Mouse (Mus musculus) thymus, adult 18-20 months (tissue): ENCODE data around the gene Fads6.

ENCODE experiments used
- DNase-seq, 2 experiments: peaks; one replicate each; pipeline ENCODE4 v3.0.0; 2022; ENCODE audit warnings: mixed read lengths in 2 of 2

Fads6 gene

DNA sequence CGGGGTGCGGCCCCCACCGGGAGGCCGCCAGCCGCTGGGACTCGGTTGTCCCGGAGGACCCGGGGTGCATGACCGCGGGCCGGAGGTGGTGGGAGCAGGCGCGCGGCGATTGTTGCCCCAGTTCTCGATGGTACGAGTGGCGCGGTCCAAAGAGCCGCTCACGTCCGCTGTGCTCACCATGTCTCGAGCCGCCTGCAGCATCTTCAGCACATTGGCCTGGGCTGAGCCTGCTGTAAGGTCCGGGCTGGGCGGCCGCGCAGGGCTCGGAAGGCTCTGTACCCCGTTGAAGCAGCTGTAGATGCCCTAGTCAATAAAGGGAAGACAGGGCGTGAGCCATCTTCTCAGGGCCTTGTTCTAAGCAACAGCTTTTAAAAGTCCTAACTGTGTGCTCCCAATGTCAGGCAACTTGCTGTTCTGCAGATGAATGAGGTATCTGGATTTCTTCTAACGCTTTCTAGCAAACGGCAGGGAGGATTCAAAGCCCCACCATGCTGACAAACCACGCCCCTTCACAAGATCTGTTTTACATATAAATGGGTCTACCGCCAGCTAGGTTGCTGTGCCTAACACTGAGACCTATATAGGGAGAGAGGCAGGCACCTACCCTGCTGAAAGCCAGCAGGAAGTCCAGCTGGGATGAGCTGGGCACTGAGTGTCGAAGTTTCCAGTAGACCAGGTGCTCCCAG, 46.9 kb downstream of the Fads6 start:
- DNase-seq, result no peak

DNA sequence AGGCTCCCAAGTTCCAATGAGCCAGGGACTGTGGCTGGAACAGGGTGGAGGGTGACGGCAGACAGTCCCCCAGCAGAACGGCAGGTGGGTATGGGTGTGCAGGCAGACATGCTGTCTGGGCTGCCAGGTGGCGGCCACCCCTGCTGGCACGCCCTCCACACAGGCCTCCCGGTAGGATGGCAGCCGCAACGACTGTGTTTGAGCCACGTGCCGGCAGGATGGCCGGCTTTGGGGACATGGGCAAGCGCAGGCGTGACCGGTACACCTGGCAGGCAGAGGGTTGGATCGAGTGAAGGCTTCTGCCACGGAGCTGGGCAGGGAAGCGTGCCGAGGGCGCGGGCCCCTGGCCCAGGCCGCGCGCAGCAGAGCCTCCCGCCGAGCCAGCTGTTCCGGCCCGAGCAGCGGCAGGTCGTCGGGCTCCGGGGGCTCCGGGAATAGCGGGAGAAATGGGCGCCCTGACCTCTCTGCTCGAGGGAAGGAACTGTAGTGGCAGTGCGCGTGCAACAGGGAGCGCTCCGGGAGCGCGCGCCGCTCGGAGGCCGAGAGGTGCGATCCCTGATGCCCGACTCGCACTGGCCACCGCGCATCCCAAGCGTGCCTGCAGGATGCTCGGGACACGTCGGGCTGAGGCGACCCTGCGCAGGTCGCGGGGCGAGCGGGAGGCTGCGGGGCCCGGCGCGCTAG, 47.6 kb downstream of the Fads6 start:
- no peak for DNase-seq

DNA sequence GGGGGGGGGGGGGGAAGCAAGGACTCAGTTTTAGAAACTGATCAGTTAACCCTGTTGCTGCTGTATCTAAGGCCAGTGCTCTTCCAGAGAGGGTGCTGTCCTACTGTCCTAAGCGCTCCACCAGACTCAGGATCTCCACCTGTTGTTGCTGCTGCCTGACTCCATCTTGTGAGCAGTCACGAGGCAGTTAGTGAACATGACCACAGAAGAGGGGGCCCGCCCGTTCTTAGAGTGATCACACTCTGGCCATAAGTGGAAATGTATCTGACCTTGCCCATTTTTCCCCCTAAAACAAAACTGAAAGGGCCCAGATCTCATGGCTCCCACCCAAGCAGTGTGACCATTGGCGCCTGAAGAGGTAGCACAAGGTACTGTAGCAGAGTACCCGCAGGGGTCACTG, 49.5 kb downstream of the Fads6 start:
- no peak for DNase-seq

DNA sequence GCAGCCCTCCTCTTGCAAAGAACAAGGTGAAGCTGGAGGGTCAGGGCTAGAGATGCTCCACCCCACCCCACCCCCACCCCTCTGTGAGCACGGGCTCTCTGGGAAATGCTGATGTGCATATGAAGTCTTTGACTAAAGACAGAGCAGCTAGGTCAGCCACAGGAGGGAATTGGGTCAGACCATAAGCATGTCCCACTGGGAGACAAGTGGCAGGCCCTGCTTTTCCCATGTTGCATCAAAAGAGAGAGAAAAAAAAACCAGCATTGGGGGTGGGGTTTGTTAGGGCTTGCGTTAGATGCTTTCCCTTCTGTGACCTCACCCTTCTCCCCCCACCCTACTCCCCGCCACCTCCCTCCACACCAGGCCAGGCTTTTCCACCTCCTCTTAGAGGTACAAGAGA, 50.2 kb downstream of the Fads6 start:
- no peak for DNase-seq

DNA sequence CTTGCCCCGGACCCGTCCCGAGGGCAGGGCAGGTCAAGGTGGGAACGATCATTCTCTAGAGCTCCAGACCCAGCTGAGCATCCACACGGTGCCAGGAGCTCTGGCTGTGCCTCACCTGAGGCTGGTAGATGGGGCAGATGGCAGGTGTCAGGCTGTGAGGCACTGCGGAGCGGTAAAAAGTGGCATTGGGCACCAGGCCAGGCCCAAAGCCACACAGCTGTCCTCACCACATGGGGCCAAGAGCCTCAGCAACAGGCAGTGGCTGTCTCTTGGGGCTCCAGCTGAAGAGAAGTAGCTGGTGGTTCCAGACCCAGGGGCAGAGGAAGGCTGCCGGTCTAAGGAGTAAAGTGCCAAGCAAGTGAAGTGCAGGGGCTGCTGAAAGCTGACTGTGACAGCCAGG, 51.1 kb downstream of the Fads6 start:
- DNase-seq, result no peak

DNA sequence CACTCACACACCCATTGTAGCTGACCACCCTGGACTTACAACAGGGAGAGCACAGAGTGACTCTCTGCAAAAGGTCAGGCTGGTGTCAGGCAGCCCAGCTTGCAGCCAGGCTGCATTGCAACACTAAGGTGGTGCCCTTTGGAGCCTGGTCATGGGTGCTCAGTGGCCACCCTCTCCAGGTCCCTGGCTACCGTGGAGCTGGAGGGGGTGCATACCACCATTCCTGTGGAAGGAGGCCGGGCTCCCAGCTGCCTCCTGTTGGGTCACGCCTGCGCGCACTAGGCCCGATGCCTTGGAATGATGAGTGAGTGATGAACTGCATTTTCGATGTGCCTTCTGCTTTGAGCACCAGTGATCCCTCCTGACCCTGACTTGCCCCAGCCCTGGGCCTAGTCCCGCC, 52.6 kb downstream of the Fads6 start:
- DNase-seq, result no peak

DNA sequence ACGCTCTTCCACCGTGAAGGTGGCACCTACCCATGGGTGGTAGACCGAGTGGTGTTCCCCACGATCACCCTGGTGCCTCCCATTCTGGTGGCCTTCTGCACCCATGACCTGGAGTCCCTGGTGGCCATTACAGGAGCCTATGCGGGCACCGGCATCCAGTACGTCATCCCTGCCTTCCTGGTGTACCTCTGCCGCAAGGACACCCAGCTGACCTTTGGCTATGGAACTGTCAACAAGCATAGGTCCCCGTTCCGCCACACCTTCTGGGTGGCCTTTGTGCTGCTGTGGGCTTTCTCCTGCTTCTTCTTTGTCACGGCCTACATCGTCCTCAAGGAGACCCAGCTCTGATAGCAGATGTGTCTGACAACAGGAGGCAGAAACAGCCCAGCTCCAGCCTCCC, 53.7 kb downstream of the Fads6 start:
- no peak for DNase-seq

DNA sequence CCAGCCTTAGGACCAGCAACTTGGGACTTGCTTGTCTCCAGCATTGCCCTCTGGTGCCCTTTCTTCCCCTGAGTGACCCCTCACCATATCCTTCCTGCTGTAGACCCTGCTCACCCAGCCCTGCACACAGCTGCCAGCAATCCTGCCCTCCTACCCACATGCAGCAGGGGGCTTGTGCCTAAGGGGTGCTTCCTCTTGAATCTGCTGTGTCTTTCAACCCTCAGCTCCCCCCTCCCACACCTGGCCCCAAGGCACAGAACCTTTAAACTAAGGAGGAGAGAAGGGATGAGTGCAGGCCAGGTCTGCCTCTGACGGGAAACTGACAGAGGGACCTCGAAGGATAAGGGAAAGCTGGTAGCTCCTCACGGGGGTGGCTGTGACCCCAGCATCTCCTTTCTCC, 54.7 kb downstream of the Fads6 start:
- DNase-seq, result no peak

DNA sequence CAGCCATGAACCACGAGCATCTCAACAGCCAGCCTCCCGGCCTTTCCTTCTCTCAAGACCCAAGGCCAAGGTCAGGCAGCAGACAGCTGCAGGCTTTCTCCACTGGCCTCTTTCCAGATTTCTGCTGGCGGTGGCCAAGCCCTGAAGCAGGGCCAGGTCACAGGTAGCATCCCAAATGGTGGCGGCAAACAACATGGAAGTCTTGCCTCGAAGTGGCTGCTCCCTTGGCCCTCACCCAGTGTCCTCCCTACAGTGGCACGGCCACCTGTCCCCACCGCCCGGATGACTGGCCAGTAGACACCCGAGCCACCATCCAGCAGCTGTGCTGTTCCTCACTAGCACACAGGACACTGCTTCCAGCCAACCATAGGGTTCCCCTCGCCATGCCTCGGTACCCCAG, 56.1 kb downstream of the Fads6 start:
- DNase-seq, result no peak

DNA sequence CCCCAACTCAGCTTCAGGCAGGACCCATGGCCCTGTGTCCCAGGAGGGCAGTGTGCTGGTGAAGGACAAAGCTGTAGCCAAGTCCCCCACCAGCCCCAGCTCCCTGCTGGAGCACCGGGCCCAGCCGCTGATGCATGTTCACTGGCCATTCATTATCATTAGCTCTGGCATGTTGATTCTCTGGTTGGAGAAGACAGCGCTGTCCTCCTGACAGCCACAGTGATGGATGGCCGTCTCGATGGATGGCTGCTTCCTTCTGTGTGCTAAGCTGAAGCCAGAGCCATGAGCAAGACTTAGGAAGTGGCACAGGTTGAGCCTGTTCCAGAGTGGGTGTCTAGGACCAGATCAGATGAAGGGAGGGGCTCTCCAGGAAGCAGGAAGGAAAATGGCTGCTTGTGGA, 60.9 kb downstream of the Fads6 start:
- no peak for DNase-seq

DNA sequence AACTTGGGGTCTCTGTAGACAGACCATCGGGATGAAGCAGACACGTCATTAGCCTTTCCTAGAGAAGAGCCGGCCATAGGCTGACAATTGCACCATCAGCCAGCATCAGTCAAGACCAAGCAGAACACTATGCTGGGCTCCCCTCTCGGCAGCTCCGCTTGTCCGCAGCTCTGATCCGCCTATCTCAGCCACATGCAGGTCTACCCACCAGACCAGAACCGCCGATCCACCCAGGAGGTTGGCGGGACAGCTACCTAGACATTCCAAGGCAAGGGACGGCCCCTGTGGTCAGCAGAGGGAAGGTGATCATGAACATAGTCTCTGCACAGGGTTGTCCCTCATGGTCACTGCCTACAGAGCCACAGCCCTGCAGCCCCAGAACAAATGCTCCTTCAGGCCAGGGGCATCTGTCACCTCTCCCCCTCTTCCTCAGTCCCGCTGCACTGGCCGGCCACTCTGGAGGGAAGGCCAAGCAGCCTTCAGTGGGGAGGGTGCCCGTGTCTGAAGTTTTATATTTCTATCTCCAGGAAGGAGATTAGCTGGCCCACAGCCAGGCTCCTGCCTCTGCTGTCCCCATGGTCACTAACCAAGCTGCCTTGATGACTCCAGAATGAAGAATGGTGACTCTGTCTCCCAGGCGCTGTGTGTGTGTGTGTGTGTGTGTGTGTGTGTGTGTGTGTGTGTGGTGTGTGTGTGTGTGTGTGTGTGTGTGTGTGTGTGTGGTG, 63.0 kb downstream of the Fads6 start:
- DNase-seq, result no peak

DNA sequence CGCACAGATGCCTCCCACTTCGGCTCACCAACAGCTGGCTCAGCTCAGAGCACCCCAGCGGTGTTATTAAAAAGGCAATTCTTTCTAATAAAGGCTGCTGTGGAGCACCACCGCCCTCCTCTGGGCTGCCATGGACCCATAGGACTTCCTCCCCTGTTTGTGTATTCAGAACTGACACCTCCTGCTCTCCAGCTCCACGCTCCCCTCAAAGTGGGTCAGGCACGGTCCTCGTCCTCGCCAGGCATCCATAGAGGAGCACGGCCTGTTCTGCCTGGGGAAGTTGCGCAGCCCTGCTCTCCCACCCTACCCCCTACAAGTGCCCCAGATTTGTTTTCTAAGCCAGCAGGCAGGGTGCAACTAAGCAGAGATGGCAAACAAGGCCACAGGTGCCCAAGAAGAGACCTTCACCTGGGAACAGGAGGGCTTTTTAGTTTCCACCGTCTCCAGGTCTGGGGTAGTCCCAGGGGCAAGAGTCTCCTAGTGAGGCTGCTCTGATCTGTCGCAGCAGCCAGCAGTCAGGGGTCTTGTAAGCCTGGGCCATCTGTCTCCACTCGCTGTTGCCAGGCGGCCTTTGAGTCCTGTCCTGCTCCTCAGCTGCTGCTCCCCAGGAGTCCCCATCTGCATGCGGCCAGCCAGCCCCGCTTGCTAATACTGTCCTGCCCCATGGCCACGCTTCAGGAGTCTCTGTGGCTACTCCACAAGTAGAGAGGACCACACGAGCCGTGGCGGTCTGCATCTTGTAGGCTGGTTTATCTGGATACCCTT, 63.8 kb downstream of the Fads6 start:
- DNase-seq, result no peak

DNA sequence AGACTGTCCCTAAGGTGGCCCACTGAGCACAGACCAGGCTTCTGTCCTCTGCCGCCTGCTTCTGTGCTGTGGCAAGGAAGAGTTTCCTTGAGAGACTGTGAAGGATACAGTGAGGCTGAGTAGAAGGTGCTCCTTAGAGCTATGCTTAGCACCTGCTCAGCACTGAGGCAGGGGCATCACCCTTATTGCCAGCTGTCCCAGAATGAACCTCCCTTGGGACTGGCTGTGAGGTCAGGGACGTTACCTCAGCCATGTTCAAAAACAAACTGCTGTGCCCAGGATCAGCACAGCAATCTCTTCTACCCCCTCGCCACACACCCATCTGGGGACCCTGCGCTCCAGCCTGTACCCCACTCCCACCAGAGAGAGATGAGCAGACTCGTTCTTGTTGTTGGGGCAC, 64.6 kb downstream of the Fads6 start:
- no peak for DNase-seq

DNA sequence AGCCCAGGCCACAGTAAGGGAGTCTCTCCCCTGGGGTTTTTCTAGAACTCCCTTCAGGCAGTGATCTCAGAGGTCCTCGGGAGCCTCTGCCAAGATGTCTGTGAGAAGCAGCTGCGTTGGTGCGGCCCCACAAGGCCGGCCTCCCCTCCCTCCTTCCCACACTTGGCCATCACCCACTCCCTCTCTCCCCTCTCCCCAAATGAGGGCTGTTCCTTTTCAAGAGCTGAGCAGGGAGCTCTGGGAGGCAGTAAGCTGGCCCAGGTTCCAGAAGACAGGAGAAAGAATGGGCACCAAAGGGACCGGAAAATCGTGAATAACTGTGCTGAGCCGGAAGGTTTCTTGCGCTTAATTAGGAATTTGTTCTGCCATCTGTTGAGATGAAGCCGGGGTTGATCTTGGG, 65.5 kb downstream of the Fads6 start:
- no peak for DNase-seq

DNA sequence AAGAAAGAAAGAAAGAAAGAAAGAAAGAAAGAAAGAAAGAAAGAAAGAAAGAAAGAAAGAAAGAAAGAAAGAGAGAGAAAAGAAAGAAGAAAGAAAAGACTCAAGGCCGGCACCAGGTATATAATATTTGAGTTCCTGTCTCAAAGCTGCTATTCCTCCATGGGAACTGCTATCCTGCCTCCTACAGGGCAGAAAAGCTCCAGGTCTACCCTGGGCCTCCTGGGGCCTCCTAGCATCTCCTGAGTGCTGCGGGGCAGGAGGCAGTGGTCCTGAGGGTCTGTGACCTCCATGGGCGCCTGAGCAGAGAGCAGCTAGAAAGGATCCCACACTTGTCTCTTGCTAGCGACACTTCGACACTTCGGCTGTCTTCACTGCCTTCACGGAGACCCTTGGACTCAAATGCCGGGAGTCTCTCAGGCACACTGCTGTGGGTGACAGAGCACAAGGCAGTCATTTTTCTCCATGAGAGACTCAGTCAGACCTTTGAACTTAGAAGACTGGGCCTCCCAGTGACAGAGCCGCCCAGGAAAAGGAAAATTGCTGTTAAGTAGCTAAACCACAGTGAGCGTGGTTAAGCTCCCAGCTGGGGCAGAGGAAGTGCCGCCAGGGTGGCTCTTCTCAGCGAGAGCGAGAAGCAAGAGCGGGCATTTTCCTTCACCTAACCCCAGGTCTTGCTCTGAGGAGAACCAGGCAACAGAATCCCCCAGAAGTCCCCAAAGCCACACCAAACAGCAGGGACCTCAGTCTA, 66.1 kb downstream of the Fads6 start:
- DNase-seq, result peak; percentile 69 to 79
